ENCODE assay signal across 13 mouse cellular contexts in the genomic region with DNA sequence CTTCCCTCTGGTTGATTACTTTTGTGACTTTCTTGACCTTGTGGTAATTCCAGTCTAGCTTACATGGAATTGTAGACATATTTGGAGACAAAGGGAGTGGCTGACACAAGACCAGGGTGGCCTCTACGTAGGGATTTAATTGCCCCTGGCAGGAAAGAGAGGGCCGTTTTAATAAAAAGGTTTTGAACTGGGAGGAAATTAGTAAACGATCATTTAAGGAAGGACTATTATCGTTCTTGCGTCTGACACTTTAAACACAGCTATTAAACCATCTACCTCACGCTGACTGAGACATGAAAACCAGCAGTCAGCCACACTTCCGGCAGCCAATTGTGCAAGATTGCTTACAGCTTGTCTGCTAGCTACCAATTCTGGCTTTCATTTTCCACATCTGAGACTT.
DNase-seq lines count a peak whose midpoint lies in the region; ATAC-seq lines count a peak whose summit lies in the region.
"Had no signal": no experiment of that assay in that cellular context is flagged by ENCODE, and none has a peak within 500 bp of the region (broad histone marks: within the 10 kb centered on the region; RNA-seq: fewer than 3 reads in every experiment).

No protein-coding gene starts in this region.

- H3K4me2 ChIP-seq in forebrain, embryonic 16.5 days (ENCODE audit: low read length): no peak overlapping the region
- no peak overlapping the region for H3K4me2 ChIP-seq in hindbrain, embryonic 16.5 days (ENCODE audit: low read length)

- no peaks in the 10 kb centered on the region for H3K9me3 ChIP-seq in forebrain, embryonic 16.5 days (ENCODE audit: control insufficient read depth, low read length)
- no peaks in the 10 kb centered on the region for H3K9me3 ChIP-seq in hindbrain, embryonic 16.5 days (ENCODE audit: control insufficient read depth, low read length)

- no peak overlapping the region for H3K4me3 ChIP-seq in forebrain, embryonic 16.5 days (replicated peaks; ENCODE audit: low read length)
- H3K4me3 ChIP-seq in hindbrain, embryonic 16.5 days (ENCODE audit: low read length): no peak overlapping the region

- H3K27ac ChIP-seq in forebrain, embryonic 16.5 days (ENCODE audit: low read length): no peak overlapping the region
- no peak overlapping the region for H3K27ac ChIP-seq in hindbrain, embryonic 16.5 days (ENCODE audit: low read depth, low read length)
- H3K27ac ChIP-seq: liver, embryonic 14.5 days had no signal

- no peaks in the 10 kb centered on the region for H3K27me3 ChIP-seq in forebrain, embryonic 16.5 days (replicated peaks; ENCODE audit: control insufficient read depth, insufficient read depth, low read length)
- H3K27me3 ChIP-seq in hindbrain, embryonic 16.5 days (replicated peaks; ENCODE audit: control insufficient read depth, insufficient read depth, low read length): no peaks in the 10 kb centered on the region

- WGBS in forebrain, embryonic 16.5 days: 11% methylated on average over 7 of the region's 7 CpGs
- 66% methylated on average over 7 of the region's 7 CpGs for WGBS in hindbrain, embryonic 16.5 days

- H3K36me3 ChIP-seq in forebrain, embryonic 16.5 days (ENCODE audit: control insufficient read depth, insufficient read depth): no peaks in the 10 kb centered on the region
- no peaks in the 10 kb centered on the region for H3K36me3 ChIP-seq in hindbrain, embryonic 16.5 days (ENCODE audit: control insufficient read depth, insufficient read depth, low read length)

- peak; percentile 86 for ATAC-seq in forebrain, embryonic 16.5 days
- no peak for ATAC-seq in hindbrain, embryonic 16.5 days
- ATAC-seq: intestine, embryonic 16.5 days had no signal

- peak; percentile 52 for DNase-seq in heart, adult 11 months
- no peak for DNase-seq in heart, adult 18-20 months
- DNase-seq in lung, postnatal 14 days: peak; percentile 3
- DNase-seq in lung, postnatal 25 days (ENCODE audit: low spot score): no peak
- DNase-seq in spleen, postnatal 14 days (ENCODE audit: low spot score in 2 of 2): no peak
- no peak for DNase-seq in retina, postnatal 1 day
- DNase-seq: adrenal gland, postnatal 10 days; cerebellum, postnatal 10 days; heart, postnatal 36 days had no signal

- H3K4me1 ChIP-seq in forebrain, embryonic 16.5 days (replicated peaks; ENCODE audit: control insufficient read depth, insufficient read depth, low read length): 0 out of 2 replicates have a peak, but pooled peaks cover 2% of the 10 kb centered on the region
- no peaks in the 10 kb centered on the region for H3K4me1 ChIP-seq in hindbrain, embryonic 16.5 days (ENCODE audit: control insufficient read depth, insufficient read depth, low read depth, low read length)

- H3K9ac ChIP-seq in forebrain, embryonic 16.5 days (replicated peaks; ENCODE audit: low read depth, low read length): no peak overlapping the region
- no peak overlapping the region for H3K9ac ChIP-seq in hindbrain, embryonic 16.5 days (ENCODE audit: low read depth, low read length)
- H3K9ac ChIP-seq: liver, embryonic 14.5 days had no signal

Comparison
In these comparisons a context has a peak if more than half of its experiments do, and no peak if none do; other contexts are left out.
1. DNase-seq: peak in heart, adult 11 months (single experiment) and lung, postnatal 14 days (single experiment); none in heart, adult 18-20 months (0 of 2), lung, postnatal 25 days (single experiment), spleen, postnatal 14 days (0 of 2) and retina, postnatal 1 day (single experiment).